Mouse (Mus musculus) liver, embryonic 14.5 days (tissue): ENCODE results near the gene Acot11.

ENCODE experiments used
- CTCF ChIP-seq: IDR thresholded peaks from 2 replicates; pipeline ENCODE4 v1.5.1; 2016; ENCODE audit warnings: antibody characterized with exemption, low read depth, control low read depth
- EP300 ChIP-seq: IDR thresholded peaks from 2 replicates; pipeline ENCODE4 v1.6.1; 2016; ENCODE audit warnings: antibody characterized with exemption, low read depth

DNA sequence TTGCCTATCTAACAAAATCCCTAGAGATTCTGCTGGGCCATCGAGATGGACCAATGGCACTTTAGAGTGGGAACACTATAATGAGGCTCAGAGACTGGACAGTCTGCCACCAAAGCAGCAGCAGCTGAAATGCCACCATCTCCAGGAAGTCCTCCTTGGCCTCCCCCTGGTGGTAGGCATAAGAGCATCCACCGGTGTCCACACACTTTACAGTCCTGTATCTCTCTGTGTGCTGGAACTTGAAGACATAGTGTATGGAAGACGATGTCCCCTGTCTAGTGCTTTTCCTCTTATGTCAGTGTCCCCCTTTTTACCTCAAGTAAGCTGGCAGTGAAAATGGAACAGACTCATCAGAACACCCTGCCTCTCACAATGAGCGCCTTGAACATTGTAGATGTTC, 1.0 kb downstream of the Acot11 start:
- TF ChIP-seq CTCF (peak; percentile 93), EP300 (no peak)
